Mouse (Mus musculus) adipocyte (in vitro differentiated cells): Measurements from ENCODE around the gene Mc3r.

ENCODE experiments used
- DNase-seq: peaks from one replicate; pipeline ENCODE4 v3.0.0-alpha.2; 2016; ENCODE audit warnings: low spot score

The Mc3r gene

DNA sequence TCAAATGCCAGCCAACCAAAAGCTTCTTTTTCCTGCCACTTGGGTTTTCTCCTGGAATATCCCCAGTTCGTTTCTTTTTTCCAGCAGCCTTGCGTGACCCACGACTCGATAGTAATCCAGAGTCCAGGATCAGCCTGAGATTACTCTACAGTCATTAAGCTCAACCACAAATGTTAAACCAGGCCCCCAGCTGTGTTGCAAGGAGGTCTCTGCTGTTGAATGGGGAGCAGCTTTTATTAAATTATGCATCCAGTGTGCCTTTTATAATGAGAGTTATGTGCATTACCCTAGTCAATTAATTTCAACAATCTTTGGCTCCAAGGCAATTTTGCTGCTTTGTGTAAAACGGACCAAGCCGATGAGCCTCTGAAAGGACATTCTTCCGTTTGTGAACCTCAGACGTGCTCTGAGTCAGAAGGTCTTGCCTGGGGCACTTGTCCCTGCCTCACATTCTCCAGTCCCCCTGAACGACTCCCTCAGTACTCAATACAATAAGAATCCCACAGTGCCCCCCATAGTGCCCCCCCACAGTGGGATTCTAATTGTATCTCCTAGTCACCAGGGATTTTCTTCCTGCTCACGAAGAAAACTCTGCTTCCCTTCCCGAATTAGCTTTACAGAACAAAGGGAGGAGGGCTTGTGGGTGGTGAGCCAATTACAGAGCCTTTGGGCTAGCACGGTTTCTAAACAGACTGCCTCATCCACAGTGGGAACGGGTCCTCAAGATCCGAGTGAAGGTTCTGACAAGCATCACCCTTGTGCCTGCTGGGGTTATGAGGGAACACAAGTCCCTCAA, 51.0 kb downstream of the Mc3r start:
- DNase-seq, result no peak
